Mouse (Mus musculus): ENCODE data around the gene Gm28053. TPM values are rescaled to one million over a fixed set of nuclear protein-coding genes. Genes with fewer than 3 reads are reported as not detected.

Gm28053 gene
- polyA plus RNA-seq, 1 experiment = not detected

DNA sequence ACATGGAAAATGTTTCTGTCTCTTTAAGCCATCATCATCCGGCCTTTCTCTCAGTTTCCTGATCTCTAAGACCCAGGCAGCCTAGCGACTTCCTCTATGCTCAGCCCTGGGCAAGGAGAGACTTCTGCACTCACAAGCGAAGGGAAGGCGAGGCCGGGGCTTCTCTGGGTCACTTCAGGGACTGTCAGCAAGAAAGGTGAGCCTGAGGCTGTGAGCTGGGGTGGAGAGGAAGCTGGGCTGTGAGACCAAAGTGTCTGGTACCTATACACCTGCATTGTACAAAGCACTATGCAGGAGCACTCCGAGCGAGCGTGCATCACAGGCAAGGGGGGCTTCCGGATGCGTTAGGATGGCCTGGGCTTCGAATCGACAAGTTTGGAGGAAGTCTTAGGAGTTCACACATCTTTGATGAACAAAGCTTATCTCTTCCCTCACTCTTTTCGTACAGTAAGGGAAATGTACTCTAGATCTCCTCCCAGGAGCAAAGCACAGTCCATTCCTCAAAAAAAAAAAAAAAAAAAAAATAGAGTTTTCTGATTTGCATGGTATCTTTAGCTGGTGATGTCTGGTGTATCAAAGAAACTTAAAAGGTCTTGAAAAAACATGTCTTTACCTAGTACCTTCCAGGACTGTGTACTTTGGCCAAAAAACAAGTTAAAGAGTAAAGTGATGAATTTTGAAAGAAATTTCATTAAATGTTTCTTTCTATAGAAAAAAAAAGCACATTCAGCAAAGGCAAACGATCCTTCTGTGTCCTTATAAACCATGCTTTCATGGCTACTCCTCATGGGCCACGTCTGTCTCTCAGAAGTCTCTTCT lies 20.8 kb downstream of the Gm28053 start, which contains the start of gene Gimap1:
Gimap1 (plus strand) TSS at position 94 of the 819 bp plus-strand sequence.
- TF ChIP-seq CTCF (IDR thresholded peaks at IDR 0.05; ENCODE audit: borderline replicate concordance, insufficient read depth, low read length) = no peak
- TF ChIP-seq POLR2A (IDR thresholded peaks at IDR 0.05; ENCODE audit: low read depth, low read length) = no peak
- Histone ChIP-seq H3K27ac (ENCODE audit: insufficient read depth, low read length) (no peak within 1 kb of the TSS), H3K4me1 (ENCODE audit: control insufficient read depth, insufficient read depth, low read length) (no peaks in the 10 kb centered on the region), H3K4me3 (ENCODE audit: insufficient read depth, low read length) (no peak within 1 kb of the TSS)

DNA sequence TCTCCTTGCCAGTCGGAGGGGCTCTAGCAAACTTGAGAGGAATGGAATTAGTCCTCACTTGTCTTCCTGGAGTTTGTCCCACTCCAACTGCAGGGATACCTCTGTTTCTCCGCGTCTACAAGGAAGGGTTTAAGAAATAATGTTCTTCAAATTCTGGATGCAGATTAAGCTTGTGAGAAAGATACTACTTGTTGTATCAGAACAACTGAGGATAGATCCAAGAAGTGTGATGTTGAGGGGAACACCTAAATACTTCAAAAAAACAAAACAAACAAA lies 21.3 kb downstream of the Gm28053 start:
- TF ChIP-seq POLR2A (IDR thresholded peaks at IDR 0.05; ENCODE audit: low read depth, low read length) (no peak), CTCF (IDR thresholded peaks at IDR 0.05; ENCODE audit: borderline replicate concordance, insufficient read depth, low read length) (no peak)
- Histone ChIP-seq H3K4me1 (ENCODE audit: control insufficient read depth, insufficient read depth, low read length) (no peaks in the 10 kb centered on the region), H3K27ac (ENCODE audit: insufficient read depth, low read length) (no peak overlapping the region), H3K4me3 (ENCODE audit: insufficient read depth, low read length) (no peak overlapping the region)

DNA sequence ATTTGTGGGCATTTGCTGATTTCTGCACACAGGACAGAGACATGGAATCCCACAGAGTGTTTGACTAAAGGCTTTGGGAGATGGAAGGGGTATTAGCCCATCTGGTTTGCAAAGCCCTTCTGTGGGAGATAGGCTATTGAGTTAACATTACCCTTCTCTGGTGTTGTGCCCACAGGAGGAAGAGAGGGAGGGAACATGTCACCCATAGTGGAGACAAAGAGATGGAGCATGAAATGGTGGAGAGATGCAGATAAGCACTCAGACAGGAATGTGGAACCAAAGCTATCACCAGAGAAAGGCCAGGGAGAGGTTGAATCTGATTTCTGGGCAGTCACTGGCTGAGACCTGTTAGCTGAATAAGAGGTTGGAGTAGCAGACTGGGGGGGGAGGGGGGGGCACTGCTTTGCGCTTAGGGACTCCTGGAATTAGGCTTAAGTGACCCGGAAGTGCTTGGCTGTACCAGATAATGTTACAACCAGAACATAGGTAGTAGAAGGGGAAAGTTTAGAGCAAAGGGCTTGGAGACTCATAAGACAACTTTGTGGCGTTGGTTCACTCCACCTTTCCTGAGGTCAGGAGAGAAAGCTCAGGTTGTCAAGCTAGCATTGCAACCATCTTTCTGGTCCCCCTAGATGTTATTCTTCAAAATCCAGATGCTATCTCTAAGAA lies 22.2 kb downstream of the Gm28053 start:
- Histone ChIP-seq H3K27ac (ENCODE audit: insufficient read depth, low read length) (no peak overlapping the region), H3K4me1 (ENCODE audit: control insufficient read depth, insufficient read depth, low read length) (no peaks in the 10 kb centered on the region), H3K4me3 (ENCODE audit: insufficient read depth, low read length) (no peak overlapping the region)
- TF ChIP-seq POLR2A (IDR thresholded peaks at IDR 0.05; ENCODE audit: low read depth, low read length) (no peak), CTCF (IDR thresholded peaks at IDR 0.05; ENCODE audit: borderline replicate concordance, insufficient read depth, low read length) (no peak)

DNA sequence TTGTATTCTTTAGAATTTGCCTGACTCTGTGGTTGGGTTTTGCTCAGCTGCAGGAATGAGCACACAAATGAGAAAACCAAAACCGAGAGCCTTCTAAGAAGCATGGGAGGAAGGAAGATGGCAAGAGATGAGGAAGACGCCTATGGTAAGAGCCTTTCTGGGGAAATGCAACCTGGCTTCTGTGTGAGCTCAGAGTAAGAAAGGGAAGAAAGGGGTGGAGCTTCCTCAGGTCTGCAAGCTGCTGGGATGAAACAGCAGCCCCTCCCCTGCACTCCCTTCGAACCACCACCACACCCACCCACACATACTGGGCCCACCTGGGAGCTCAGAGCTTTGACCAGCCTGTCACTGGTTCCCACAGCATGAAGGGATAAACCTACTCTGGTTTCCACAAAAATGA lies 22.9 kb downstream of the Gm28053 start:
- TF ChIP-seq POLR2A (IDR thresholded peaks at IDR 0.05; ENCODE audit: low read depth, low read length) (no peak), CTCF (IDR thresholded peaks at IDR 0.05; ENCODE audit: borderline replicate concordance, insufficient read depth, low read length) (no peak)
- Histone ChIP-seq H3K27ac (ENCODE audit: insufficient read depth, low read length) (no peak overlapping the region), H3K4me1 (ENCODE audit: control insufficient read depth, insufficient read depth, low read length) (no peaks in the 10 kb centered on the region), H3K4me3 (ENCODE audit: insufficient read depth, low read length) (no peak overlapping the region)

DNA sequence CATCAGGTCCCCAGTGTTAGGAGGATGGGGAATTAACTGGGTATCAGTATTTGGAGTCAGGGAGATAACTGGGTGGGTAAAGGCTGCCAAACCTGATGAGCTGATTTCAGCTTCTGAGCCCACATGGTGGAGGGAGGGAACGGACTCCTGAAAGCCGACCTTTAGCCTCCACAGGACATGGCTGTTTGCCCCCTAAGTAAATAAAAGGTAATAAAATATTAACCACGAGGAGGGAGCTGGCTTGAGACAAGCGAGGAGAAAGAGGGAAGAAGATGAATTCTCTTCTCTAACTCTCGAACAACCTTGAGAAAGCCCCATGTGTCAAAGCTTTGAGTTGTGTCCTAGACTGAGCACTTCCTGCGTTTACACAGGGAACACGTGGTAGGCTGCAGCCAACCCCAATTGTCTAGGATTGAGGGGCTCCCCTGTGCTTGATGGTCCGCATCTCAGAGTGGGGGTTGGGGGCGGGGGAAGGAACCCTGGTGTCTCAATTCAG lies 23.4 kb downstream of the Gm28053 start:
- Histone ChIP-seq H3K4me1 (ENCODE audit: control insufficient read depth, insufficient read depth, low read length) (no peaks in the 10 kb centered on the region), H3K27ac (ENCODE audit: insufficient read depth, low read length) (no peak overlapping the region), H3K4me3 (ENCODE audit: insufficient read depth, low read length) (no peak overlapping the region)
- TF ChIP-seq CTCF (IDR thresholded peaks at IDR 0.05; ENCODE audit: borderline replicate concordance, insufficient read depth, low read length) (no peak), POLR2A (IDR thresholded peaks at IDR 0.05; ENCODE audit: low read depth, low read length) (no peak)

DNA sequence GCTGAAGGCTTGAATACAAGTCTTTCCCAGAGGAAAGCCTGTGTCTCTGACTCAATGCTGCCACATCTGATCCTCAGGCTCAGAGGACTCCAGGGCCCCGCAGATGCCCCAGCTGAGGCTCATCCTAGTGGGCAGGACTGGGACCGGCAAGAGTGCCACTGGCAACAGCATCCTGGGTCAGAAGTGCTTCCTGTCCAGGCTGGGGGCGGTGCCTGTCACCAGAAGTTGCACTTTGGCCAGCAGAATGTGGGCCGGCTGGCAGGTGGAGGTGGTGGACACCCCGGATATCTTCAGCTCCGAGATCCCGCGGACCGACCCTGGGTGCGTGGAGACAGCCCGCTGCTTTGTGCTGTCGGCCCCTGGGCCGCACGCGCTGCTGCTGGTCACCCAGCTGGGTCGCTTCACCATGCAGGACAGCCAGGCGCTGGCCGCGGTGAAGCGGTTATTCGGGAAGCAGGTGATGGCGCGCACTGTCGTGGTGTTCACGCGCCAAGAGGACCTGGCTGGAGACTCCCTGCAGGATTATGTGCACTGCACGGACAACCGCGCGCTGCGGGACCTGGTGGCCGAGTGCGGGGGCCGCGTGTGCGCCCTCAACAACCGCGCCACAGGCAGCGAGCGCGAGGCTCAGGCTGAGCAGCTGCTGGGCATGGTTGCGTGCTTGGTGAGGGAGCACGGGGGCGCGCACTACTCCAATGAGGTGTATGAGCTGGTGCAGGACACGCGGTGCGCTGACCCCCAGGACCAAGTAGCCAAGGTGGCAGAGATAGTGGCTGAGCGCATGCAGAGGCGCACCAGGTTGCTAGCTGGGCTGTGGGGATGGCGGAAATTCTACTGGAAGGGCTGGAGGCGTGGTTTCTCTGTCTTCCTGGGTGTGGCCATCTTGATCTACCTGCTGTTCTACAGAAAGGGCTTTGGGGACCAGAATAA lies 24.3 kb downstream of the Gm28053 start:
- Histone ChIP-seq H3K4me3 (ENCODE audit: insufficient read depth, low read length) (no peak overlapping the region), H3K27ac (ENCODE audit: insufficient read depth, low read length) (no peak overlapping the region), H3K4me1 (ENCODE audit: control insufficient read depth, insufficient read depth, low read length) (no peaks in the 10 kb centered on the region)
- TF ChIP-seq CTCF (IDR thresholded peaks at IDR 0.05; ENCODE audit: borderline replicate concordance, insufficient read depth, low read length) = no peak
- no peak for TF ChIP-seq POLR2A (IDR thresholded peaks at IDR 0.05; ENCODE audit: low read depth, low read length)

DNA sequence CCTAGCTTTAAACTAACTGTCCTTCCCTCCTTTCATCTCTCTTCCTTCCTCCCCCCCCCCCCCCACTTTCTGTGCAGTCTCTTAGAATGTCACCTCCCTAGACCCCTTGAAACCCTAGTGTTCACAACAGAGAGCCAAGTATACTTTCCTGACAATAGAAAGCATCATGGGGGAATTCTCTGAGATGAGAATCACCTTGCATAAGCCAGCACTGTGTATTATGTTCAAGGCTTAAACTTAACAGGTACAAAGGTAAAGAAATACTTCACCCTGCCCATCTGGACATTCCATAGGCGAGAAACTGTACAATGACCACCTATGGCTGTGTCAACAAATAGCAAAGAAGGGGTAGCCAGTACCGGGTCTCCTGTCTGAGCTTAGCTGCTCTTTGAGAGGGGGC lies 27.1 kb downstream of the Gm28053 start:
- no peak overlapping the region for H3K27ac ChIP-seq (ENCODE audit: insufficient read depth, low read length)
- no peak for TF ChIP-seq CTCF (IDR thresholded peaks at IDR 0.05; ENCODE audit: borderline replicate concordance, insufficient read depth, low read length)
- no peak for TF ChIP-seq POLR2A (IDR thresholded peaks at IDR 0.05; ENCODE audit: low read depth, low read length)

DNA sequence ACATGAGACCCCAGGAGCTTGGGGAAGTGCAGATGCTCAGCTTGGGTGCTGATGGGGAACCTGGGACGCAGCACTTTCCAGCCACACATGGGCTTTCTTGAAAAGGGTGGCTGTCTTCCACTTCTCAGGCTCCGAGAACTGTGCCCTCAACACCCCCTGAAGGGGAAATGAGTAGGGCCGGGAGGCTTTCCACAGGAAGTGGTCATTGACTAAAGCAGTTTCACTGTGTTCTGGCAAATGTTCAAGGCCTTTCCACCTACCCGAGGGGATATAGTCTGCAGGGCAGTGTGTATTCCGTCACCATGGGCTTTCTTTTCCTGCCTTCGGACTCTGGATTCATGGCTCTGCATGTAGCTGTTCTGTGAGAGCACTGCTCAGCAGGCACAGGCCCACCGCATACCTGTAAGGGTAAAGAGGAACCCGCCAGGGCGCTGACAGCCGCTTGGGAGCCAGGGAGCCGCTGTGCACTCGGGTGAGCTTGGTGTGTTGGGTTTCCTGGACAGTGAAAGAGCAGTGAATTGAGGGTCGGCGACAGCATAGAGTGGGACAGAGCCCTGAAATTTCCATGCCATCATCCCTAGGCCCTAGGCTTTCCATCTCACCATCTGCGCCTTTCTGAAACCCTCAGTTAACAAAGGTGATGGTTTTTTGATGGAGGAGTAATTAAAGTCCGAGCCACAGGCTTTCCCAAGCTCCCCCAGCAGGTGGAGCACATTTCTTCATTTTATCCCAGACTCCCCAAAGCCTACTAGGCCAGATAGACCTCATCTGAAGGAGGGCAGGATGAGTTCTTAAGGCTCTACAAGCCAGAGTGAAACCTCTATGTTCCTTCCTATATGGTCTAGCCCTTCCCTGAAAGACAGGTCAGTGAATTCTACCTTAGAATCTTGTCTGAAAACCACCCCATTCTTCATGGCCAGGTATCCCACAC lies 27.8 kb downstream of the Gm28053 start, which contains the start of gene Gimap5:
Gimap5 (plus strand) TSS at position 239 of the 931 bp plus-strand sequence.
- Histone ChIP-seq H3K27ac (ENCODE audit: insufficient read depth, low read length) (no peak within 1 kb of the TSS), H3K4me3 (ENCODE audit: insufficient read depth, low read length) (no peak within 1 kb of the TSS), H3K4me1 (ENCODE audit: control insufficient read depth, insufficient read depth, low read length) (no peaks in the 10 kb centered on the region)
- TF ChIP-seq POLR2A (IDR thresholded peaks at IDR 0.05; ENCODE audit: low read depth, low read length) (no peak), CTCF (IDR thresholded peaks at IDR 0.05; ENCODE audit: borderline replicate concordance, insufficient read depth, low read length) (no peak)

More for the DNA sequence above, 27.1 kb downstream of the Gm28053 start:
- Histone ChIP-seq H3K4me3 (ENCODE audit: insufficient read depth, low read length) (no peak overlapping the region), H3K4me1 (ENCODE audit: control insufficient read depth, insufficient read depth, low read length) (no peaks in the 10 kb centered on the region)

Measured in embryonic fibroblast, embryonic 13.5 days (primary cell).